In genomic region chr4:119180133-119180707, GRCm38 (mm10) we compare ENCODE assay signal across 1 mouse cellular context.
A peak's percentile ranks its signal among the peaks of the same experiment; 100 is the strongest.
TF ChIP-seq lines count a peak whose summit lies in the region.

No protein-coding gene starts in this region.

TF ChIP-seq in MEL, 35 proteins besides CTCF, POLR2A, EP300 and RAD21:
- no peak for TF ChIP-seq POLR2AphosphoS5 (IDR thresholded peaks at IDR 0.05; ENCODE audit: borderline replicate concordance, low read depth, low read length)
- TF ChIP-seq CHD2 (IDR thresholded peaks at IDR 0.05; ENCODE audit: low read length) = no peak
- peak; percentile 69; the same call in 1 of the 2 replicates for TF ChIP-seq ETS1 (IDR thresholded peaks at IDR 0.05; ENCODE audit: low read depth, low read length)
- TF ChIP-seq GATA1 (IDR thresholded peaks at IDR 0.05; ENCODE audit: low read depth, low read length) = peak; percentile 74
- TF ChIP-seq MYB (IDR thresholded peaks at IDR 0.05; ENCODE audit: low read depth, low read length) = no peak
- TF ChIP-seq MEF2A (IDR thresholded peaks at IDR 0.05; ENCODE audit: extremely low read depth, insufficient replicate concordance, low read depth, low read length, poor library complexity, severe bottlenecking) = no peak
- TF ChIP-seq TCF12 (IDR thresholded peaks at IDR 0.05; ENCODE audit: low read depth, low read length) = peak; percentile 67
- 0 out of 2 replicates have a peak, but pooled peaks have one; percentile 30 for TF ChIP-seq MYC (IDR thresholded peaks at IDR 0.05; ENCODE audit: low read depth, low read length)
- 0 out of 2 replicates have a peak, but pooled peaks have one; percentile 17 for TF ChIP-seq MXI1 (IDR thresholded peaks at IDR 0.05; ENCODE audit: low read depth, low read length)
- no peak for TF ChIP-seq GABPA (IDR thresholded peaks at IDR 0.05; ENCODE audit: low read depth, low read length)
- no peak for TF ChIP-seq NELFE (IDR thresholded peaks at IDR 0.05; ENCODE audit: low read depth, low read length)
- TF ChIP-seq TAL1 (IDR thresholded peaks at IDR 0.05; ENCODE audit: low read length) = peak; percentile 61
- peak; percentile 69; the same call in 1 of the 2 replicates for TF ChIP-seq SIN3A (IDR thresholded peaks at IDR 0.05; ENCODE audit: low read length)
- TF ChIP-seq POLR2AphosphoS2 (IDR thresholded peaks at IDR 0.05; ENCODE audit: low read length) = peak; percentile 81
- no peak for TF ChIP-seq ELF1 (IDR thresholded peaks at IDR 0.05; ENCODE audit: low read depth, low read length)
- no peak for TF ChIP-seq TBP (IDR thresholded peaks at IDR 0.05; ENCODE audit: low read depth, low read length)
- no peak for TF ChIP-seq KAT2A (conservative IDR thresholded peaks at IDR 0.05; ENCODE audit: low read depth, low read length)
- TF ChIP-seq SMC3 (IDR thresholded peaks at IDR 0.05; ENCODE audit: low read depth, low read length) = peak; percentile 42
- peak; percentile 41; the same call in 1 of the 2 replicates for TF ChIP-seq ZNF384 (IDR thresholded peaks at IDR 0.05; ENCODE audit: low read depth, low read length)
- TF ChIP-seq MAZ (IDR thresholded peaks at IDR 0.05; ENCODE audit: low read depth, low read length) = no peak
